Mouse (Mus musculus): ENCODE results near the gene Unc13b. TPM values are rescaled to one million over a fixed set of nuclear protein-coding genes. Genes with fewer than 3 reads are reported as not detected.
A peak's percentile ranks its signal among the peaks of the same experiment; 100 is the strongest.

Unc13b gene
- polyA plus RNA-seq, 1 experiment: 14.5 TPM

- DNase-seq: peak; percentile 94 to 95
Observed at GRCm38 (mm10) chr4:43031237-43031995, 27.3 kb upstream of the Unc13b start, which contains the start of gene Stoml2. TSS of gene Stoml2 (minus strand) at chr4:43031710.

DNA sequence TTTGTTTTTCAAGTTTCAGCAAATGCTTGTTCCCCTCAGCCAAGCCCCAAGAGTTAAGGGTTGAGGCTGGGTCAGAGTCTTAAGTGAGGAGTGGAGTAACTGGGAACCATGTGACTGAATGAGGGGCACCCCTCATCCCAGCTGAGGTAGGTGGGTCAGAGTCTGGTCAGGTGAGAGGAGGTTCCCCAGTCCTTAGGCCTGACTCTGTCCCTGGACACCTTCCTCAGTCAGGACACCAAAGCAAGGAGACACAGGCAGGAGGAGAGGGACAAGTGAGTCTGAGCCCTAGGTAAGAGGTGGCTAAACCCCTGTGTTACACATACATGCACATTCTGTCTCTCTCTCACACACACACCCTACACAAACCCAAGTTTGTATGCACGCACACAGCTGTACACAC, 26.3 kb upstream of the Unc13b start:
- H3K27ac ChIP-seq (ENCODE audit: insufficient read depth, low read length): peak overlapping the region; percentile 76; the same call in 1 of the 2 replicates
- WGBS: 100% methylated on average over 1 of the region's 1 CpGs
- TF ChIP-seq POLR2A (IDR thresholded peaks at IDR 0.05; ENCODE audit: borderline replicate concordance, insufficient read depth, low read length) (no peak), CTCF (IDR thresholded peaks at IDR 0.05; ENCODE audit: borderline replicate concordance, insufficient read depth, low read depth, low read length) (no peak)
- no peak for DNase-seq
- peaks cover 7% of the 10 kb centered on the region for H3K4me1 ChIP-seq (ENCODE audit: control insufficient read depth, insufficient read depth, low read length)
- H3K27me3 ChIP-seq (ENCODE audit: control insufficient read depth, insufficient read depth, low read length): no peaks in the 10 kb centered on the region
- no peak overlapping the region for H3K4me3 ChIP-seq (replicated peaks; ENCODE audit: insufficient read depth, low read depth, low read length)

More at GRCm38 (mm10) chr4:43031237-43031995, 27.3 kb upstream of the Unc13b start, which contains the start of gene Stoml2:
- Histone ChIP-seq H3K4me1 (ENCODE audit: control insufficient read depth, insufficient read depth, low read length) (peaks cover 7% of the 10 kb centered on the region), H3K27me3 (ENCODE audit: control insufficient read depth, insufficient read depth, low read length) (no peaks in the 10 kb centered on the region), H3K27ac (ENCODE audit: insufficient read depth, low read length) (peak within 1 kb of the TSS; percentile 76), H3K4me3 (replicated peaks; ENCODE audit: insufficient read depth, low read depth, low read length) (peak within 1 kb of the TSS; percentile 91)
- WGBS: under 1% methylated on average over 38 of the region's 38 CpGs
- TF ChIP-seq CTCF (IDR thresholded peaks at IDR 0.05; ENCODE audit: borderline replicate concordance, insufficient read depth, low read depth, low read length) (peak; percentile 16; the same call in 1 of the 2 replicates), POLR2A (IDR thresholded peaks at IDR 0.05; ENCODE audit: borderline replicate concordance, insufficient read depth, low read length) (peak; percentile 85)

- WGBS: 81% methylated on average over 14 of the region's 14 CpGs
- TF ChIP-seq CTCF (IDR thresholded peaks at IDR 0.05; ENCODE audit: borderline replicate concordance, insufficient read depth, low read depth, low read length) (no peak), POLR2A (IDR thresholded peaks at IDR 0.05; ENCODE audit: borderline replicate concordance, insufficient read depth, low read length) (no peak)
- Histone ChIP-seq H3K4me1 (ENCODE audit: control insufficient read depth, insufficient read depth, low read length) (peaks cover 7% of the 10 kb centered on the region), H3K4me3 (replicated peaks; ENCODE audit: insufficient read depth, low read depth, low read length) (no peak overlapping the region), H3K27me3 (ENCODE audit: control insufficient read depth, insufficient read depth, low read length) (no peaks in the 10 kb centered on the region), H3K27ac (ENCODE audit: insufficient read depth, low read length) (no peak overlapping the region)
- no peak for DNase-seq
Observed at GRCm38 (mm10) chr4:43033481-43033880, 25.3 kb upstream of the Unc13b start.

DNA sequence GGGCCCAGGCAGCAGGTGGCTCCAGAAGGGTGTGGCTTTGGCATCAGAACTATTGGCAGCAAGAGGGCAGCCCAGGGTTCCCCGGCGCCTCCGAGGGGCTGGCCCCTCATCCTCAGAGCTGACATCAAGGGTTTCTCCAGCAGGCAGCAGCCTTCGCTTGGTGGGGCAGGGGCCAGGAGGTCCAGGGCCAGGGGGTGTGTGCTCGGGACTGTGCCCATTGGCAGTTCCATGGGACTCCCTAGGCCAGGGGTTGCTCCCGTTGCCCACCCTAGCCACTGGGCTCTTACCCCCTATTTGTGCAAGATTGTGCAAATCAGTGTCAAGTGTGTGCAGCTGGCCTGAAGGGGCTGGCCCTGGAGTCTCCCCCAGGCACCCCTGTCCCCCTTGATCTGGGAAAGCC, 22.9 kb upstream of the Unc13b start:
- H3K27ac ChIP-seq (ENCODE audit: insufficient read depth, low read length): no peak overlapping the region
- peaks cover 11% of the 10 kb centered on the region for H3K4me1 ChIP-seq (ENCODE audit: control insufficient read depth, insufficient read depth, low read length)
- WGBS: 44% methylated on average over 6 of the region's 6 CpGs
- H3K27me3 ChIP-seq (ENCODE audit: control insufficient read depth, insufficient read depth, low read length): no peaks in the 10 kb centered on the region
- H3K4me3 ChIP-seq (replicated peaks; ENCODE audit: insufficient read depth, low read depth, low read length): no peak overlapping the region
- no peak for TF ChIP-seq POLR2A (IDR thresholded peaks at IDR 0.05; ENCODE audit: borderline replicate concordance, insufficient read depth, low read length)
- TF ChIP-seq CTCF (IDR thresholded peaks at IDR 0.05; ENCODE audit: borderline replicate concordance, insufficient read depth, low read depth, low read length): no peak
- peak in 1 of 2 experiments; percentile 12 for DNase-seq

- Histone ChIP-seq H3K4me3 (replicated peaks; ENCODE audit: insufficient read depth, low read depth, low read length) (no peak overlapping the region), H3K4me1 (ENCODE audit: control insufficient read depth, insufficient read depth, low read length) (peaks cover 11% of the 10 kb centered on the region), H3K27me3 (ENCODE audit: control insufficient read depth, insufficient read depth, low read length) (no peaks in the 10 kb centered on the region), H3K27ac (ENCODE audit: insufficient read depth, low read length) (no peak overlapping the region)
- WGBS: 75% methylated on average over 10 of the region's 10 CpGs
- peak in 1 of 2 experiments; percentile 14 for DNase-seq
- TF ChIP-seq CTCF (IDR thresholded peaks at IDR 0.05; ENCODE audit: borderline replicate concordance, insufficient read depth, low read depth, low read length) (no peak), POLR2A (IDR thresholded peaks at IDR 0.05; ENCODE audit: borderline replicate concordance, insufficient read depth, low read length) (no peak)
Observed at GRCm38 (mm10) chr4:43036356-43036755, 22.4 kb upstream of the Unc13b start.

DNA sequence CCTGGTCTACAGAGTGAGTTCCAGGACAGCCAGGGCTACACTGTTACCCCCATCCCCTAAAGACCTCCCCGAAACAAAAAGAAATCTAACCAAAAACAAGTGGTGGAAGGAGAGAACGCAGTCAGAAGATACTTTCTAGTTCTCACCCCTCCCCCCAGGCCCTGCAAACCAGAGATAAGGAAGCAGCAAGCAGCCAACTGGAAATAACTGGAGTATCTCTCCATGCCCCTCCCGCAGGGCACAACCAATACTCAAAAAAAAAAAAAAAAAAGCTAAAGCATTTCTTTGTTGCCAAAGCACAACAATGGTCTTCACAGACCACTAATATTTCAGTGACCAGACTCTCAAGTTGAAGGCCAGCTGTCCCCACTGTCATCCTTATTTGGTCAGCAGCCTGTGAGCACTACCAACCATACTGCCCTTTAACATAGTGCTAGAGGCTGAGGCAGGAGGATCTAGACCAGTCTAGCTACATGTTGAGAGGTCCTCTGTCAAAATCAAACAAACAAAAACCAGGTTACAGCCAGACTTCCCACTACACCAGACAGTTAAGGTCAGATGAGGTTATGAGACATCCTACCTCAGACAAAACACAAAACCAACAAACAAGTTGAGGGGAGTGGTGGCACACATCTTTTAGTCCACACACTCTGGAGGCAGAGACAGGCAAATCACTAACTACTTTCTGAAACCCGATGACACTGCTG, 20.7 kb upstream of the Unc13b start:
- TF ChIP-seq CTCF (IDR thresholded peaks at IDR 0.05; ENCODE audit: borderline replicate concordance, insufficient read depth, low read depth, low read length) (no peak), POLR2A (IDR thresholded peaks at IDR 0.05; ENCODE audit: borderline replicate concordance, insufficient read depth, low read length) (no peak)
- no peak overlapping the region for H3K27ac ChIP-seq (ENCODE audit: insufficient read depth, low read length)
- 78% methylated on average over 4 of the region's 4 CpGs for WGBS
- peaks cover 7% of the 10 kb centered on the region for H3K4me1 ChIP-seq (ENCODE audit: control insufficient read depth, insufficient read depth, low read length)
- DNase-seq: peak in 1 of 2 experiments; percentile 2
- H3K4me3 ChIP-seq (replicated peaks; ENCODE audit: insufficient read depth, low read depth, low read length): no peak overlapping the region
- H3K27me3 ChIP-seq (ENCODE audit: control insufficient read depth, insufficient read depth, low read length): no peaks in the 10 kb centered on the region

DNA sequence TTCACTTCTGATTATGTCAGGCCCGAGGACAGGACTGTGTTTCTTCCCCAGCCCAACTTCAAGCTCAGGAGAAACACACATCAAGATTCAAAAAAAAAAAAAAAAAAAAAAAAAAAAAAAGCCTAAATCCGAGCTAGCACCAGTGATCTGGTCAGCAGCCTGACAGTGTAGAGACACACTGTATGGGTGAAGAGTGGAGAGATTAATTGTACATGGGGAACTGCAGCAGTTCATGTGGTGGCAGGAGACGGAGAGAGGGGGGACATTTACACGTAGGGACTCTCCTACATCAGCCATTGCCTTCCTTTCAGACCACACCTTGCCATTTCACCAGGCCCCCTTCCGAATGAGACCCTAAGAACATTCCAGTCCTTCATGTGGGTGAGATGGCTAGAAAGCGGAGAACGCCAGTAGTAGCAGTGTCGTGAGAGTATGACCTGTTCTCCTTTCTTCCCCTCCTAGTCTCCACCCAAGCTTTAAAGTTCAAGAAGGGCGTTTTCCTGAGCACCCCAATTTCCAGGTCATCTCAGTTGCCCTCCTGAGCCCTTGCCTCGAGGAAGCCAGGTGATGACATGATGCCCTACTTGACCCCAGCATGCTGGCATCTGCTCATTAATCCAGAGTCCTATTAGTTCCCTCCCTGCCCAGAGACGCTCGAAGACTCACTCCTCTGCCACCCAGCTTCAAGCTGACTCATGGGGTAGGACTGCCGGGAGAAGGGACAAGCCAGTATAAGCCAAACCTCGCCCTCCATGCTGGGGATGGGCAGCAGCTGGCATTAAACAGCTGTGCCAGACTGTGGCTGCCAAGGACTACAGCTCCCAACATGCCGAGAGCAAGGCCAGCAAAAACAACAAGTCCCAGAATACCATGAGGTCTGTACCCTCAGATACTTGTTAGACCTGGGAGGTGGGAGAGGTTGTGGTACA, 19.9 kb upstream of the Unc13b start:
- WGBS: 37% methylated on average over 15 of the region's 15 CpGs
- H3K27ac ChIP-seq (ENCODE audit: insufficient read depth, low read length): no peak overlapping the region; the same call in 1 of the 2 replicates
- DNase-seq: peak; percentile 29 to 35
- no peak for TF ChIP-seq POLR2A (IDR thresholded peaks at IDR 0.05; ENCODE audit: borderline replicate concordance, insufficient read depth, low read length)
- no peak for TF ChIP-seq CTCF (IDR thresholded peaks at IDR 0.05; ENCODE audit: borderline replicate concordance, insufficient read depth, low read depth, low read length)
- peak overlapping the region; percentile 76 for H3K4me3 ChIP-seq (replicated peaks; ENCODE audit: insufficient read depth, low read depth, low read length)
- peaks cover 7% of the 10 kb centered on the region for H3K4me1 ChIP-seq (ENCODE audit: control insufficient read depth, insufficient read depth, low read length)
- H3K27me3 ChIP-seq (ENCODE audit: control insufficient read depth, insufficient read depth, low read length): no peaks in the 10 kb centered on the region

Data from cerebellum, adult 2 months (tissue).